Mouse (Mus musculus): Measurements from ENCODE around the gene Olfr623.

DNA sequence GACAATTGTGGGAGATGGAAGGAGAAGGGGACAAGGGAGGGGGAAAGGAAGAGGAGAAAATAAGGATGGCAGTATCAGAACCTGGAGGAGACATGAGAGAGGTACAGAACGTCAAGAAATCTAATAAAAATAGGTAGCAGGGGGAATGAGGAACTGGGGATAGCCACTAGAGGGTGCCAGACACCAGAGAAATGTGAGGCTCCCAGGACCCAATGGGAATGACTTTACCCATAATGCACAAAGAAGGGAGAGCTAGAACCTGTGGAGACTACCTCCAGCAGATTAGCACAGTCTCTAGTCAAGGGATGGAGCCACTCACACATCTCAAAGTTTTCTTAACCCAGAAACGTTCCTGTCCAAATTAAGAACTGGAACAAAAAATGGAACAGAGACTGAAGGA, 48.5 kb upstream of the Olfr623 start:
- no peak for TF ChIP-seq GATA1 (IDR thresholded peaks at IDR 0.05; ENCODE audit: borderline replicate concordance, low read length)
- no peak for TF ChIP-seq FLI1 (IDR thresholded peaks at IDR 0.05; ENCODE audit: low read length)

All from megakaryocyte, embryonic 14.5 days (primary cell).